Mouse (Mus musculus) ES-CJ7 (cell line): ENCODE data around the gene Gm10722.
"Not testable (repeated sequence)": the region's sequence is repeated elsewhere in the genome, so short reads cannot be mapped to it uniquely, and the experiment has no call there.

Experiments
- DNase-seq: peaks from one replicate; pipeline ENCODE4 v3.0.0; 2011; ENCODE audit warnings: low read depth, low spot score

Gm10722 gene

DNA sequence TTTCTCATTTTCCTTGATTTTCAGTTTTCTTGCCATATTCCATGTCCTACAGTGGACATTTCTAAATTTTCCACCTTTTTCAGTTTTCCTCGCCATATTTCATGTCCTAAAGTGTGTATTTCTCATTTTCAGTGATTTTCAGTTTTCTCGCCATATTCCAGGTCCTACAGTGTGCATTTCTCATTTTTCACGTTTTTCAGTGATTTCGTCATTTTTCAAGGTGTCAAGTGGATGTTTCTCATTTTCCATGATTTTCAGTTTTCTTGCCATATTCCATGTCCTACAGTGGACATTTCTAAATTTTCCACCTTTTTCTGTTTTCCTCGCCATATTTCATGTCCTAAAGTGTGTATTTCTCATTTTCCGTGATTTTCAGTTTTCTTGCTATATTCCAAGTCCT is 24.9 kb downstream of the Gm10722 start:
- not testable (repeated sequence) for DNase-seq

DNA sequence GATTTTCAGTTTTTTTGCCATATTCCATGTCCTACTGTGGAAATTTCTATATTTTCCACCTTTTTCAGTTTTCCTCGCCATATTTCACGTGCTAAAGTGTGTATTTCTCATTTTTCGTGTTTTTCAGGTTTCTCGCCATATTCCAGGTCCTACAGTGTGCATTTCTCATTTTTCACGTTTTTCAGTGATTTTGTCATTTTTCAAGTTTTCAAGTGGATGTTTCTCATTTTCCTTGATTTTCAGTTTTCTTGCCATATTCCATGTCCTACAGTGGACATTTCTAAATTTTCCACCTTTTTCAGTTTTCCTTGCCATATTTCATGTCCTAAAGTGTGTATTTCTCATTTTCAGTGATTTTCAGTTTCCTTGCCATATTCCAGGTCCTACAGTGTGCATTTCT is 25.4 kb downstream of the Gm10722 start:
- not testable (repeated sequence) for DNase-seq

DNA sequence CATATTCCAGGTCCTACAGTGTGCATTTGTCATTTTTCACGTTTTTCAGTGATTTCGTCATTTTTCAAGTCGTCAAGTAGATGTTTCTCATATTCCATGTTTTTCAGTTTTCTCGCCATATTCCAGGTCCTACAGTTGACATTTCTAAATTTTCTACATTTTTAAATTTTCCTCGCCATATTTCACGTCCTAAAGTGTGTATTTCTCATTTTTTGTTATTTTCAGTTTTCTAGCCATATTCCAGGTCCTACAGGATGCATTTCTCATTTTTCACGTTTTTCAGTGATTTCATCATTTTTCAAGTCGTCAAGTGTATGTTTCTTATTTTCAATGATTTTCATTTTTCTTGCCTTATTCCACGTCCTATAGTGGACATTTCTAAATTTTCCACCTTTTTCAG is 26.0 kb downstream of the Gm10722 start:
- DNase-seq: not testable (repeated sequence)

DNA sequence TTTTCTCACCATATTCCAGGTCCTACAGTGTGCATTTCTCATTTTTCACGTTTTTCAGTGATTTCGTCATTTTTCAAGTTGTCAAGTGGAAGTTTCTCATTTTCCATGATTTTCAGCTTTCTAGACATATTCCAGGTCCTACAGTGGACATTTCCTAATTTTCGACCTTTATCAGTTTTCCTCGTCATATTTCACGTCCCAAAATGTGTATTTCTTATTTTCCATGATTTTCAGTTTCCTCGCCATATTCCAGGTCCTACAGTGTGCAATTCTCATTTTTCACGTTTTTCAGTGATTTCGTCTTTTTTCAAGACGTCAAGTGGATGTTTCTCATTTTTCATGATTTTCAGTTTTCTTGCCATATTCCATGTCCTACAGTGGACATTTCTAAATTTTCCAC is 26.5 kb downstream of the Gm10722 start:
- peak; percentile 50 for DNase-seq

DNA sequence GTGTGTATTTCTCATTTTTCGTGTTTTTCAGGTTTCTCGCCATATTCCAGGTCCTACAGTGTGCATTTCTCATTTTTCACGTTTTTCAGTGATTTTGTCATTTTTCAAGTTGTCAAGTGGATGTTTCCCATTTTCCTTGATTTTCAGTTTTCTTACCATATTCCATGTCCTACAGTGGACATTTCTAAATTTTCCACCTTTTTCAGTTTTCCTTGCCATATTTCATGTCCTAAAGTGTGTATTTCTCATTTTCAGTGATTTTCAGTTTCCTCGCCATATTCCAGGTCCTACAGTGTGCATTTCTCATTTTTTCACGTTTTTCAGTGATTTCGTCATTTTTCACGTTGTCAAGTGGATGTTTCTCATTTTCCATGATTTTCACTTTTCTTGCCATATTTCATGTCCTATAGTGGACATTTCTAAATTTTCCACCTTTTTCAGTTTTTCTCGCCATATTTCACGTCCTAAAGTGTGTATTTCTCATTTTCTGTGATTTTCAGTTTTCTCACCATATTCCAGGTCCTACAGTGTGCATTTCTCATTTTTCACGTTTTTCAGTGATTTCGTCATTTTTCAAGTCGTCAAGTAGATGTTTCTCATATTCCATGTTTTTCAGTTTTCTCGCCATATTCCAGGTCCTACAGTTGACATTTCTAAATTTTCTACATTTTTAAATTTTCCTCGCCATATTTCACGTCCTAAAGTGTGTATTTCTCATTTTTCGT is 28.7 kb downstream of the Gm10722 start:
- DNase-seq: not testable (repeated sequence)

DNA sequence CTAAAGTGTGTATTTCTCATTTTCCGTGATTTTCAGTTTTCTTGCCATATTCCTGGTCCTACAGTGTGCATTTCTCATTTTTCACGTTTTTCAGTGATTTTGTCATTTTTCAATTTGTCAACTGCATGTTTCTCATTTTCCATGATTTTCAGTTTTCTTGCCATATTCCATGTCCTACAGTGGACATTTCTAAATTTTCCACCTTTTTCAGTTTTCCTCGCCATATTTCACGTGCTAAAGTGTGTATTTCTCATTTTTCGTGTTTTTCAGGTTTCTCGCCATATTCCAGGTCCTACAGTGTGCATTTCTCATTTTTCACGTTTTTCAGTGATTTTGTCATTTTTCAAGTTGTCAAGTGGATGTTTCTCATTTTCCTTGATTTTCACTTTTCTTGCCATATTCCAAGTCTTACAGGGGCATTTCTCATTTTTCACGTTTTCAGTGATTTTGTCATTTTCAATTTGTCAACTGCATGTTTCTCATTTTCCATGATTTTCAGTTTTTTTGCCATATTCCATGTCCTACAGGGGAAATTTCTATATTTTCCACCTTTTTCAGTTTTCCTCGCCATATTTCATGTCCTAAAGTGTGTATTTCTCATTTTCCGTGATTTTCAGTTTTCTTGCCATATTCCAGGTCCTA is 30.1 kb downstream of the Gm10722 start:
- DNase-seq: peak; percentile 83

DNA sequence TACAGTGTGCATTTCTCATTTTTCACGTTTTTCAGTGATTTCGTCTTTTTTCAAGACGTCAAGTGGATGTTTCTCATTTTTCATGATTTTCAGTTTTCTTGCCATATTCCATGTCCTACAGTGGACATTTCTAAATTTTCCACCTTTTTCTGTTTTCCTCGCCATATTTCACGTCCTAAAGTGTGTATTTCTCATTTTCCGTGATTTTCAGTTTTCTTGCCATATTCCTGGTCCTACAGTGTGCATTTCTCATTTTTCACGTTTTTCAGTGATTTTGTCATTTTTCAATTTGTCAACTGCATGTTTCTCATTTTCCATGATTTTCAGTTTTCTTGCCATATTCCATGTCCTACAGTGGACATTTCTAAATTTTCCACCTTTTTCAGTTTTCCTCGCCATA is 33.6 kb downstream of the Gm10722 start, which contains the start of gene Gm17535:
Gene Gm17535 (plus strand): TSS at position 301 of the 400 bp plus-strand sequence.
- DNase-seq: not testable (repeated sequence)

DNA sequence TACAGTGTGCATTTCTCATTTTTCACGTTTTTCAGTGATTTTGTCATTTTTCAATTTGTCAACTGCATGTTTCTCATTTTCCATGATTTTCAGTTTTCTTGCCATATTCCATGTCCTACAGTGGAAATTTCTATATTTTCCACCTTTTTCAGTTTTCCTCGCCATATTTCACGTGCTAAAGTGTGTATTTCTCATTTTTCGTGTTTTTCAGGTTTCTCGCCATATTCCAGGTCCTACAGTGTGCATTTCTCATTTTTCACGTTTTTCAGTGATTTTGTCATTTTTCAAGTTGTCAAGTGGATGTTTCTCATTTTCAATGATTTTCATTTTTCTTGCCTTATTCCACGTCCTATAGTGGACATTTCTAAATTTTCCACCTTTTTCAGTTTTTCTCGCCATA is 35.9 kb downstream of the Gm10722 start, which contains the start of gene Gm10715:
Gene Gm10715 (plus strand): TSS at position 301 of the 400 bp plus-strand sequence.
- DNase-seq: not testable (repeated sequence)

DNA sequence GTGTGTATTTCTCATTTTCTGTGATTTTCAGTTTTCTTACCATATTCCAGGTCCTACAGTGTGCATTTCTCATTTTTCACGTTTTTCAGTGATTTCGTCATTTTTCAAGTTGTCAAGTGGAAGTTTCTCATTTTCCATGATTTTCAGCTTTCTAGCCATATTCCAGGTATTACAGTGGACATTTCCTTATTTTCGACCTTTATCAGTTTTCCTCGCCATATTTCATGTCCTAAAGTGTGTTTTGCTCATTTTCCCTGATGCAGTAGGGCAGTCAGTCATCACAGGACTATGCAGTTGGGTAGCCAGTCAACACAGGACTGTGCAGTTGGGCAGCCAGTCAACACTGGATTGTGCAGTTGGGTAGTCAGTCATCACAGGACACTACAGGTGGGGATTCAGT is 37.4 kb downstream of the Gm10722 start:
- peak; percentile 6 for DNase-seq
